Mouse (Mus musculus): ENCODE results near the gene Snd1. TPM values are rescaled to one million over a fixed set of nuclear protein-coding genes. Genes with fewer than 3 reads are reported as not detected.

Gene Snd1
- total and polyA plus RNA-seq, 3 experiments = 83.7 to 377 (median 210) TPM

- H3K9me3 ChIP-seq (replicated peaks; ENCODE audit: low read length) = no peaks in the 10 kb centered on the region
- DNase-seq (ENCODE audit: extremely low read depth) = no peak
- no peak overlapping the region for H3K9ac ChIP-seq (ENCODE audit: insufficient read depth, low read depth)
- dilution Hi-C loops (cut with MboI; ENCODE audit: extremely low pct_ligation_motif_present, extremely low pct_unique_long_range_greater_than_20kb, low sequenced_read_pairs) = no loop called here
- no peaks in the 10 kb centered on the region for H3K79me2 ChIP-seq (replicated peaks; ENCODE audit: control insufficient read depth, extremely low read depth, insufficient read depth, poor library complexity, severe bottlenecking)
- peaks cover 0 to 6% of the 10 kb centered on the region in 2 experiments; a peak in 1 of 4 replicates for H3K4me1 ChIP-seq (ENCODE audit: control insufficient read depth in 1 of 2, insufficient read depth in 2 of 2)
- TF ChIP-seq CHD2 (IDR thresholded peaks at IDR 0.05; ENCODE audit: low read length) = no peak
- H3K4me2 ChIP-seq (ENCODE audit: insufficient read depth, low read depth, poor library complexity, severe bottlenecking) = no peak overlapping the region
- H3K27me3 ChIP-seq (replicated peaks) = no peaks in the 10 kb centered on the region
- H3K27ac ChIP-seq (ENCODE audit: insufficient read depth, low read depth) = no peak overlapping the region
- H3K36me3 ChIP-seq (replicated peaks in 1 of 2; ENCODE audit: control insufficient read depth in 1 of 2, insufficient read depth in 1 of 2, low read length in 1 of 2) = peaks cover 11 to 65% of the 10 kb centered on the region in 2 experiments
- in situ Hi-C loops (cut with MboI; ENCODE audit: low pct_ligation_motif_present, low pct_unique_long_range_greater_than_20kb, low sequenced_read_pairs) = no loop called here
- H3K4me3 ChIP-seq (replicated peaks in 1 of 3; ENCODE audit: low read depth in 2 of 3, low read length in 2 of 3, poor library complexity in 1 of 3) = no peak overlapping the region
Measured at GRCm38 (mm10) chr6:28841569-28841968, 366.6 kb downstream of the Snd1 start.

- no peaks in the 10 kb centered on the region for H3K79me2 ChIP-seq (replicated peaks; ENCODE audit: control insufficient read depth, extremely low read depth, insufficient read depth, poor library complexity, severe bottlenecking)
- no peak overlapping the region for H3K9ac ChIP-seq (ENCODE audit: insufficient read depth, low read depth)
- H3K4me3 ChIP-seq (replicated peaks in 1 of 3; ENCODE audit: low read depth in 2 of 3, low read length in 2 of 3, poor library complexity in 1 of 3) = no peak overlapping the region
- peaks cover 11 to 71% of the 10 kb centered on the region in 2 experiments for H3K36me3 ChIP-seq (replicated peaks in 1 of 2; ENCODE audit: control insufficient read depth in 1 of 2, insufficient read depth in 1 of 2, low read length in 1 of 2)
- H3K4me2 ChIP-seq (ENCODE audit: insufficient read depth, low read depth, poor library complexity, severe bottlenecking) = no peak overlapping the region
- no peak for DNase-seq (ENCODE audit: extremely low read depth)
- in situ Hi-C loops (cut with MboI; ENCODE audit: low pct_ligation_motif_present, low pct_unique_long_range_greater_than_20kb, low sequenced_read_pairs) = no loop called here
- H3K27me3 ChIP-seq (replicated peaks) = no peaks in the 10 kb centered on the region
- dilution Hi-C loops (cut with MboI; ENCODE audit: extremely low pct_ligation_motif_present, extremely low pct_unique_long_range_greater_than_20kb, low sequenced_read_pairs) = no loop called here
- H3K9me3 ChIP-seq (replicated peaks; ENCODE audit: low read length) = no peaks in the 10 kb centered on the region
- peaks cover 0 to 6% of the 10 kb centered on the region in 2 experiments; a peak in 1 of 4 replicates for H3K4me1 ChIP-seq (ENCODE audit: control insufficient read depth in 1 of 2, insufficient read depth in 2 of 2)
- H3K27ac ChIP-seq (ENCODE audit: insufficient read depth, low read depth) = no peak overlapping the region
- TF ChIP-seq RAD21 (IDR thresholded peaks at IDR 0.05; ENCODE audit: low read depth, low read length) (no peak), HCFC1 (IDR thresholded peaks at IDR 0.05; ENCODE audit: low read depth, low read length) (no peak), USF1 (IDR thresholded peaks at IDR 0.05; ENCODE audit: low read depth, low read length) (no peak), MAFK (IDR thresholded peaks at IDR 0.05; ENCODE audit: insufficient replicate concordance, low read length) (no peak), TBP (conservative IDR thresholded peaks at IDR 0.05; ENCODE audit: low read depth, low read length) (no peak), ZMIZ1 (IDR thresholded peaks at IDR 0.05; ENCODE audit: low read depth, low read length) (no peak), JUN (IDR thresholded peaks at IDR 0.05; ENCODE audit: insufficient read depth, low read depth, low read length) (no peak), MAZ (IDR thresholded peaks at IDR 0.05; ENCODE audit: low read depth, low read length) (no peak), E2F4 (IDR thresholded peaks at IDR 0.05; ENCODE audit: insufficient replicate concordance, low read depth, low read length) (no peak), PAX5 (IDR thresholded peaks at IDR 0.05; ENCODE audit: low read length) (no peak), TCF12 (IDR thresholded peaks at IDR 0.05; ENCODE audit: low read depth, low read length) (no peak), MYC (IDR thresholded peaks at IDR 0.05; ENCODE audit: low read depth, low read length) (no peak), UBTF (IDR thresholded peaks at IDR 0.05; ENCODE audit: low read depth, low read length) (no peak), CHD2 (IDR thresholded peaks at IDR 0.05; ENCODE audit: low read length) (no peak), ETS1 (conservative IDR thresholded peaks at IDR 0.05; ENCODE audit: low read depth, low read length) (no peak), NRF1 (IDR thresholded peaks at IDR 0.05; ENCODE audit: low read depth, low read length) (no peak), MXI1 (IDR thresholded peaks at IDR 0.05; ENCODE audit: low read depth, low read length) (no peak), ZC3H11A (IDR thresholded peaks at IDR 0.05; ENCODE audit: low read depth, low read length) (no peak), KAT2A (IDR thresholded peaks at IDR 0.05; ENCODE audit: insufficient replicate concordance, low read length) (no peak)
Measured at GRCm38 (mm10) chr6:28842375-28843276, 367.7 kb downstream of the Snd1 start.
